Mouse (Mus musculus): Measurements from ENCODE around the gene Pex11g. TPM values are rescaled to one million over a fixed set of nuclear protein-coding genes. Genes with fewer than 3 reads are reported as not detected.

The Pex11g gene
- polyA plus RNA-seq, 1 experiment from 2014 or later = 4.4 TPM

DNA sequence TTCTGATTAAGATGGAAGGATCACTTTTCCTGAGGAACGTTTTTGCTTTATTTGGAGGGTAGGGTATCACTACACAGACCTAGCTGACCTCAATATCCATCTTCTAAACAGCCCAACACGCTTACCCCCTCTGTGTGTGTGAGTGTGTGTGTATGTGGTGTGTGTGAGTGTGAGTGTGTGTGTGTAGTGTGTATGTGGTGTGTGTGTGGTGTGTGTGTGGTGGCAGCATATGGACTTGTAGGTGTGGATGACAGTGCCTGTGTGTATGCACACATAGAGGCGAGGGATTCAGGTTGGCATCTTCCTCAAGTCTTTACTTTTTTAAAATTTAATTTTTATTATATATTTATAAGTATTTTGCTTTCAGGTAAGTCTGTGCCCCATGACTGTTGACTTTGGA is 31.1 kb upstream of the Pex11g start:
- H3K4me1 ChIP-seq = peaks cover 34% of the 10 kb centered on the region
- 92% methylated on average over 3 of the region's 3 CpGs for WGBS
- no peak for ATAC-seq (ENCODE audit: low FRiP score)
- H3K9me3 ChIP-seq = peaks cover 11% of the 10 kb centered on the region; the same call in 1 of the 2 replicates
- H3K27ac ChIP-seq = no peak overlapping the region
- no peak overlapping the region for H3K4me3 ChIP-seq (replicated peaks)
- no peak overlapping the region for H3K9ac ChIP-seq
- H3K36me3 ChIP-seq (replicated peaks) = peaks cover 35% of the 10 kb centered on the region
- H3K4me2 ChIP-seq = no peak overlapping the region
- H3K27me3 ChIP-seq = no peaks in the 10 kb centered on the region

- ATAC-seq (ENCODE audit: low FRiP score) = no peak
- Histone ChIP-seq H3K4me1 (peaks cover 34% of the 10 kb centered on the region), H3K9ac (no peak overlapping the region), H3K4me3 (replicated peaks) (no peak overlapping the region), H3K27me3 (no peaks in the 10 kb centered on the region), H3K9me3 (peaks cover 11% of the 10 kb centered on the region; the same call in 1 of the 2 replicates), H3K27ac (no peak overlapping the region), H3K4me2 (no peak overlapping the region), H3K36me3 (replicated peaks) (peaks cover 35% of the 10 kb centered on the region)
- 92% methylated on average over 15 of the region's 15 CpGs for WGBS
These were observed 28.9 kb upstream of the Pex11g start for GRCm38 (mm10) chr8:3496428-3496748.

DNA sequence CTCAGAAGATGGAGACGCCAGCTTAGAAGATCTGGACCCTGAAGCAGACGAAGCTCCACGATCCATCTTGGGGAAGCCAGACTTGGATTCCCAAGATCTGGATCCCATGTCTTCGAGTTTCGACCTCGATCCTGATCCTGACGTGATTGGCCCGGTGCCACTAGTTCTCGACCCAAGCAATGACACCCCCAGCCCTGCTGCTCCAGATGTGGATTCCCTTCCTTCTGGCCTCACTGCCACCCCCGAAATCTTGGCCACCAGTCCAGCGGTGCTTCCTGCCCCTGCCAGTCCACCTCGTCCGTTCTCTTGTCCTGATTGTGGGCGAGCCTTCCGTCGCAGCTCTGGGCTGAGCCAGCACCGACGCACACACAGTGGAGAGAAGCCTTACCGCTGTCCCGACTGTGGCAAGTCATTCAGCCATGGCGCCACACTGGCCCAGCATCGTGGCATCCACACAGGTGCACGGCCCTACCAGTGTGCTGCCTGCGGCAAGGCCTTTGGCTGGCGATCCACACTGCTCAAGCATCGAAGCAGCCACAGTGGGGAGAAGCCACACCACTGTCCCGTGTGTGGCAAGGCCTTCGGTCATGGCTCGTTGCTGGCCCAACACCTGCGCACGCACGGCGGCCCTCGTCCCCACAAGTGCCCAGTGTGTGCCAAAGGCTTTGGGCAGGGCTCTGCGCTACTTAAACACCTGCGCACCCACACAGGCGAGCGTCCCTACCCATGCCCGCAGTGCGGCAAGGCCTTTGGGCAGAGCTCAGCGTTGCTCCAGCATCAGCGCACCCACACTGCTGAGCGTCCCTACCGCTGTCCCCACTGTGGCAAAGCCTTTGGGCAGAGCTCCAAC is 28.3 kb upstream of the Pex11g start:
- ATAC-seq (ENCODE audit: low FRiP score) = no peak
- Histone ChIP-seq H3K27ac (no peak overlapping the region), H3K27me3 (no peaks in the 10 kb centered on the region), H3K4me1 (peaks cover 28% of the 10 kb centered on the region), H3K9me3 (peaks cover 11% of the 10 kb centered on the region; the same call in 1 of the 2 replicates), H3K4me3 (replicated peaks) (no peak overlapping the region), H3K36me3 (replicated peaks) (peaks cover 35% of the 10 kb centered on the region), H3K4me2 (no peak overlapping the region), H3K9ac (no peak overlapping the region)
- 96% methylated on average over 44 of the region's 44 CpGs for WGBS

DNA sequence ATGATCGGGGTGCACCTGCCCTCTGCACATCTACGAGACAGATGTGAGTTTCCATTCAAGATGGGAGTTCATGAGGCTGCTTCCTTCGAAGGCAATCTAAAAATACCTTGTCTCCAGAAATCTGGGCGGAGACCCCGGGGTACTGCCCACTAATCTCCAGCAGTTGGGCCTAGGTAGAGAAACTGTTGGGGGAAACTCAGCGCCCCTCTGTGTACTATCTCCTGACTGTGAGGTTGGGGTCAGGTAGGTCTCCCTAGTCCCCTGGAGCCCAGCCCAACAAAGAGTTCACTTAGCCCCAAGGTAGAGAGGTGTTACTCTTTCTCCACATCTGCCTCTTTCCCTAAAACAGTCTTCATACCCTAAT is 26.3 kb upstream of the Pex11g start:
- WGBS = 43% methylated on average over 6 of the region's 6 CpGs
- H3K27ac ChIP-seq = peak overlapping the region; percentile 82
- H3K36me3 ChIP-seq (replicated peaks) = peaks cover 35% of the 10 kb centered on the region

GRCm38 (mm10) chr8:3492901-3493844 is 25.7 kb upstream of the Pex11g start, which contains the start of gene Zfp358:
TSS of gene Zfp358 (plus strand) at chr8:3493138.
- peaks cover 18% of the 10 kb centered on the region for H3K4me1 ChIP-seq
- peak; percentile 94 for ATAC-seq (ENCODE audit: low FRiP score)
- no peaks in the 10 kb centered on the region for H3K27me3 ChIP-seq
- WGBS = under 1% methylated on average over 48 of the region's 64 CpGs
- H3K9me3 ChIP-seq = peaks cover 11% of the 10 kb centered on the region; the same call in 1 of the 2 replicates
- H3K4me2 ChIP-seq = peak within 1 kb of the TSS; percentile 64
- H3K27ac ChIP-seq = peak within 1 kb of the TSS; percentile 82
- peaks cover 35% of the 10 kb centered on the region for H3K36me3 ChIP-seq (replicated peaks)
- H3K4me3 ChIP-seq (replicated peaks) = peak within 1 kb of the TSS; percentile 87
- H3K9ac ChIP-seq = peak within 1 kb of the TSS; percentile 93

More for the DNA sequence above, 26.3 kb upstream of the Pex11g start:
- peak overlapping the region; percentile 87 for H3K4me3 ChIP-seq (replicated peaks)
- ATAC-seq (ENCODE audit: low FRiP score) = peak; percentile 9; the same call in 1 of the 2 replicates
- peaks cover 18% of the 10 kb centered on the region for H3K4me1 ChIP-seq
- H3K27me3 ChIP-seq = no peaks in the 10 kb centered on the region
- peaks cover 11% of the 10 kb centered on the region; the same call in 1 of the 2 replicates for H3K9me3 ChIP-seq
- peak overlapping the region; percentile 64 for H3K4me2 ChIP-seq
- peak overlapping the region; percentile 93 for H3K9ac ChIP-seq

DNA sequence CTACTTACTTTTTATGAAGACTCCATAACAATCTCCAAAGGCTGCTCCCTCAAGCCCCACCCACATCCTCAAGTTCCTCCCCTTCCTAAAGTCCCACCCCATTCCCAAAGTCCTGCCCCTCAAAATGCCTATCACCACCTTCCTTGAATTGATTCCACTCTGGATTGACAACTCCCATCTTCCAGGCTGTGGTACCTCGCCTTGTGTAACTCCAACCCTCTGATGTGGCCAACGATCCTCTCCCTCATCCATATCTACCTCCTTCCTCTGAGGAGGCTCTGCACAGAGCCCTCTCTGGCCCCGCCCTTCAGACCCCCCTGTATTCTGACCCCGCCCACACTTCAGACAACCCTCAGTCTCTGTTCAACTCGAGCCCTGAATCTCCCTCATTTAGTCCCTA is 17.7 kb upstream of the Pex11g start:
- H3K36me3 ChIP-seq (replicated peaks) = no peaks in the 10 kb centered on the region
- no peaks in the 10 kb centered on the region for H3K9me3 ChIP-seq
- H3K27ac ChIP-seq = no peak overlapping the region
- H3K4me1 ChIP-seq = no peaks in the 10 kb centered on the region
- 26% methylated on average over 5 of the region's 5 CpGs for WGBS
- no peak overlapping the region for H3K4me2 ChIP-seq
- no peaks in the 10 kb centered on the region for H3K27me3 ChIP-seq
- ATAC-seq (ENCODE audit: low FRiP score) = no peak
- no peak overlapping the region for H3K9ac ChIP-seq
- no peak overlapping the region for H3K4me3 ChIP-seq (replicated peaks)

DNA sequence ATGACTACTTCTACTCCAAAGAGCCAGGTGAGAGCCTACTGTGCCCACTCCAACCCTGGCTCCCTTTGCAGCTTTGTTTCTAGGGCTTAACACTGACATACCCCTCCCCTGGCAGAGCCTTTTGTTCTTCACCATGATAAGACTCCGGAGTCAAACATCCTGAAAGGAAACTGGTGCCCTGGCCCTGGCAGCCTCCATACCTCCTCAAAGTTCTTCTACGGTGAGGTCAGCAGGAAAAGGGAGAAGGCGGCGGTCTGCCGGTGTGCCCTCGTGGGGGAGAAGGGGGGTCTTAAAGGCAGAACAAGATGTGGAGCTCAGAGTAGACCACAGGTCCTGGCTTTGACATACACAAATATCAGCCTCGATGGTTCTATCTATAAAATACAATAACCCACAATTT is 16.1 kb upstream of the Pex11g start:
- H3K9ac ChIP-seq = no peak overlapping the region
- ATAC-seq (ENCODE audit: low FRiP score) = no peak
- H3K27me3 ChIP-seq = no peaks in the 10 kb centered on the region
- no peaks in the 10 kb centered on the region for H3K9me3 ChIP-seq
- H3K36me3 ChIP-seq (replicated peaks) = no peaks in the 10 kb centered on the region
- no peak overlapping the region for H3K4me2 ChIP-seq
- H3K27ac ChIP-seq = no peak overlapping the region
- H3K4me3 ChIP-seq (replicated peaks) = no peak overlapping the region
- no peaks in the 10 kb centered on the region for H3K4me1 ChIP-seq
- 88% methylated on average over 7 of the region's 7 CpGs for WGBS

DNA sequence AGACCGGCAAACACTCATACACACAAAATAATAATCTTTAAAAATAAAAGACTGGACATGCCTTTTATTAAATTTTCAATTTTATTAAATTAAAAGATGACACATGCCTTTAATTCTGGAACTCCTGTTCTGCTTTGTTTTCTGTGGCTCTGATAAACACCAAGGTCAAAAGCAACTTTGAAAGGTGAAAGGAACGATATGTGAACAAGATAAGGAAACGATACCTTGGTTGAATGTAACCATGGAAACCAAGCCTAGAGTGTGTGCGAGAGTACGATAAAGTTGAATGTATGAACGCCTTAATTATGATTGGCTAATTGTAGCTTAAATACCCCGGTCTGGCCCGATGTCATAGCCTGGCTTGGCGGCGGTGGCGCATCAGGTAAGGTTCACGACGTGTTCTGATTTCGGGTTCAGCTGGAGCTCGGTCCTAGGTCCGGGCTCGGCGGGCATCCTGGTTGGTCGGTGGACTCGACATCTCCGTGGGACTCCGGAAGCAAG is 14.8 kb upstream of the Pex11g start:
- no peaks in the 10 kb centered on the region for H3K4me1 ChIP-seq
- no peak overlapping the region for H3K9ac ChIP-seq
- no peaks in the 10 kb centered on the region for H3K36me3 ChIP-seq (replicated peaks)
- H3K4me2 ChIP-seq = no peak overlapping the region
- no peak overlapping the region for H3K27ac ChIP-seq
- WGBS = 90% methylated on average over 22 of the region's 22 CpGs
- ATAC-seq (ENCODE audit: low FRiP score) = no peak
- 0 out of 2 replicates have a peak, but pooled peaks cover 2% of the 10 kb centered on the region for H3K27me3 ChIP-seq
- H3K4me3 ChIP-seq (replicated peaks) = no peak overlapping the region
- H3K9me3 ChIP-seq = no peaks in the 10 kb centered on the region

- no peak overlapping the region for H3K27ac ChIP-seq
- H3K36me3 ChIP-seq (replicated peaks) = no peaks in the 10 kb centered on the region
- H3K4me3 ChIP-seq (replicated peaks) = no peak overlapping the region
- no peak for ATAC-seq (ENCODE audit: low FRiP score)
- no peak overlapping the region for H3K9ac ChIP-seq
- H3K27me3 ChIP-seq = peaks cover 7% of the 10 kb centered on the region; the same call in 1 of the 2 replicates
- 64% methylated on average over 5 of the region's 5 CpGs for WGBS
- no peaks in the 10 kb centered on the region for H3K9me3 ChIP-seq
- H3K4me2 ChIP-seq = no peak overlapping the region
- no peaks in the 10 kb centered on the region for H3K4me1 ChIP-seq
These were observed 14.1 kb upstream of the Pex11g start for GRCm38 (mm10) chr8:3481605-3482004.

DNA sequence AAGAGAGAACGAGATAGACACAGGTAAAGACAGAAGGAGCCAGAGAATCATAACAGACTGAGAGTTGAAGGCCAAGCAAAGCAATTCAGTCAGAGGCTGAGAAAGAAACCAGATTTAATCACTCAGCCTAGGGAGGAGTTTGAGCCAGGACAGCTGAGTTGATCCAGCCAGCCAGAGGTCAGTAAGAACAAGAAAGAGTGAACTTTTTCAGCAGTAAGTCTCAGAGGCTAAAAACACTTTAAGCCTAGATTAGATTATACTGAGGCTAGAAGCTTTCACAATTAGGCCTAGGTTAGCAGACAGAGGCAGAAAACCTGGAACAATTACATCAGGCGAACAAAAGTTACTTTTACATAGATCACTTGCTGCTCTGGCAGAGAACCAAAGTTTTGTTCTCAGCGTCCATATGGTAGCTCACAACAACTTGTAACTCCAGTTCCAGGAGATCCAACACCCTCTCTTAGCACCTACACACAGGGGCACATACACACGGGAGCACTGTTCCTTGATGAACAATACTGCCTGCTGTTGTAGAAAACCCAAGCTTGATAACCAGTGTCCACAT is 12.8 kb upstream of the Pex11g start:
- WGBS = 81% methylated on average over 4 of the region's 4 CpGs
- no peak overlapping the region for H3K4me2 ChIP-seq

GRCm38 (mm10) chr8:3475715-3476429 is 8.4 kb upstream of the Pex11g start:
- H3K27me3 ChIP-seq = peaks cover 20% of the 10 kb centered on the region
- peak overlapping the region; percentile 22 for H3K4me3 ChIP-seq (replicated peaks)
- H3K36me3 ChIP-seq (replicated peaks) = no peaks in the 10 kb centered on the region
- no peaks in the 10 kb centered on the region for H3K9me3 ChIP-seq
- ATAC-seq (ENCODE audit: low FRiP score) = peak; percentile 20; the same call in 1 of the 2 replicates
- H3K4me2 ChIP-seq = peak overlapping the region; percentile 42
- 26% methylated on average over 37 of the region's 37 CpGs for WGBS
- H3K9ac ChIP-seq = no peak overlapping the region
- H3K4me1 ChIP-seq = no peaks in the 10 kb centered on the region
- H3K27ac ChIP-seq = no peak overlapping the region

More for the DNA sequence above, 12.8 kb upstream of the Pex11g start:
- H3K9me3 ChIP-seq = no peaks in the 10 kb centered on the region
- H3K4me1 ChIP-seq = no peaks in the 10 kb centered on the region
- H3K36me3 ChIP-seq (replicated peaks) = no peaks in the 10 kb centered on the region
- ATAC-seq (ENCODE audit: low FRiP score) = no peak
- no peak overlapping the region for H3K9ac ChIP-seq
- H3K27me3 ChIP-seq = peaks cover 18% of the 10 kb centered on the region
- H3K4me3 ChIP-seq (replicated peaks) = no peak overlapping the region
- no peak overlapping the region for H3K27ac ChIP-seq

Measured in forebrain, embryonic 12.5 days (tissue).